Mouse (Mus musculus) limb, embryonic 10.5 days (tissue): Measurements from ENCODE around the gene Vps18. TPM values are rescaled to one million over a fixed set of nuclear protein-coding genes. Genes with fewer than 3 reads are reported as not detected.

ENCODE experiments used
- DNase-seq: peaks from one replicate; pipeline ENCODE4 v3.0.0-alpha.2; 2017; ENCODE audit warnings: low spot score
- H3K27ac ChIP-seq: fragments of 300-500 bp; sonication (generic); 2 replicates; pipeline ENCODE4 v1.5.1; 2016; ENCODE audit warnings: mild to moderate bottlenecking
- H3K27me3 ChIP-seq: fragments of 300-500 bp; sonication (generic); 2 replicates; pipeline ENCODE4 v1.6.1; 2016; ENCODE audit warnings: low read depth, mild to moderate bottlenecking; ENCODE audit not compliant: poor library complexity, severe bottlenecking
- H3K36me3 ChIP-seq: fragments of 300-500 bp; sonication (generic); 2 replicates; pipeline ENCODE4 v1.6.1; 2016; ENCODE audit warnings: mild to moderate bottlenecking, moderate library complexity
- H3K4me1 ChIP-seq: fragments of 300-500 bp; sonication (generic); 2 replicates; pipeline ENCODE4 v1.6.1; 2016
- H3K4me3 ChIP-seq: fragments of 300-500 bp; sonication (generic); 2 replicates; pipeline ENCODE4 v1.5.1; 2016; ENCODE audit warnings: mild to moderate bottlenecking, moderate library complexity
- H3K9me3 ChIP-seq: fragments of 300-500 bp; sonication (generic); replicated peaks from 2 replicates; pipeline ENCODE4 v1.6.1; 2016; ENCODE audit warnings: mild to moderate bottlenecking
- WGBS: fragments of 180-500 bp; shearing (Covaris S2); methylation state at CpG from one replicate; pipeline ENCODE4 v1.1.7; 2016; 5-methylcytosine and 5-hydroxymethylcytosine counted together
- polyA plus RNA-seq: library from polyadenylated mRNA; unstranded; fragments of >200 nt; fragmentation: Nextera tagmentation; extraction: Ambion mirVana; gene quantifications from 2 replicates; pipeline ENCODE4 v1.2.1, GENCODE M21; 2016

Vps18 gene
- polyA plus RNA-seq, 1 experiment from 2014 or later: 26.9 TPM

DNA sequence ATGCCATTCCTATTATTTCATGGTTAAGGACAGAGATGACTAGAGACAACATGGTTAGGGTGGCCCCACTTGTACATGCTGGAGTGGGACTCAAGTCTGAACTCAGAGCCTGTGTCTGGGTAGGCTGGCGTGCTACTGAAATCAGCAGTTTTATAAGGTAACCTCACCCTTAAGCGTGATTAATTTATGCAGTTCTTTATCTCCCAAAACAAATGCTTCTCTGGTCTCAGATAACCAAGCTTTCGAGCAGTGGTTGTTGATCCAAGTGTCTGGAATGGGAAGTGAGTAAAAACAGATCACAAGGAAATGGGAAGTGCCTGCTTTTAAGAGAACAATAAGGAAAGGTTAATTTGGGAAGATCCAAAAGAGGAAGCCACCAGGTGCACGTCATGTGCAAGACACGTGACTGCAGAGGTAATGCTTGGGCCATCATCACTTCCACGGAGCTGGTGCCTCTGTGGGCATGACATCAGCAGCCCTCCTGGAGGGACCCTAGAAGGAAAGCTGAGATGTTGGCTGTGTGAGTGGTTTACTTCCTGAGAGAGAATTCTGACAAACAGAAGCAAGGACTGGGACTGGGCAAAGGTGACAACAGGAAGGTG lies 56.1 kb downstream of the Vps18 start:
- no peak for DNase-seq
- Histone ChIP-seq H3K9me3 (no peaks in the 10 kb centered on the region), H3K27ac (no peak overlapping the region), H3K4me1 (no peaks in the 10 kb centered on the region), H3K36me3 (no peaks in the 10 kb centered on the region), H3K4me3 (no peak overlapping the region), H3K27me3 (peaks cover 5% of the 10 kb centered on the region)
- 43% methylated on average over 6 of the region's 6 CpGs for WGBS

Other genes with a start within 250 kb of the Vps18 start
- gene Knl1, start 241.6 kb upstream of the Vps18 start, polyA plus RNA-seq: 42.5 and 58.0 TPM in 2 replicates
- gene Rad51, start 175.9 kb upstream of the Vps18 start, polyA plus RNA-seq: 94.5 and 95.9 TPM in 2 replicates
- gene Rmdn3, start 131.7 kb upstream of the Vps18 start, polyA plus RNA-seq: 52.1 and 53.8 TPM in 2 replicates
- gene Gchfr, start 121.0 kb upstream of the Vps18 start, polyA plus RNA-seq: 6.5 and 8.4 TPM in 2 replicates
- gene Gm14137, start 114.2 kb upstream of the Vps18 start, polyA plus RNA-seq: 0.73 and 0.95 TPM in 2 replicates
- gene Zfyve19, start 80.1 kb upstream of the Vps18 start, polyA plus RNA-seq: 62.1 and 64.2 TPM in 2 replicates
- 28.7 and 30.4 TPM in 2 replicates for gene Dnajc17, start 79.9 kb upstream of the Vps18 start, polyA plus RNA-seq
- not detected in 2 replicates for gene Ppp1r14d, start 58.8 kb upstream of the Vps18 start, polyA plus RNA-seq
- 8.9 and 9.5 TPM in 2 replicates for gene Spint1, start 51.4 kb upstream of the Vps18 start, polyA plus RNA-seq
- 2.7 and 7.6 TPM in 2 replicates for gene Rhov, start 17.5 kb upstream of the Vps18 start, polyA plus RNA-seq
- gene Dll4, start 37.0 kb downstream of the Vps18 start, polyA plus RNA-seq: 5.3 and 6.0 TPM in 2 replicates
- gene Chac1, start 62.5 kb downstream of the Vps18 start, polyA plus RNA-seq: 0.62 and 0.86 TPM in 2 replicates
- 3.1 and 3.8 TPM in 2 replicates for gene Ino80, start 188.9 kb downstream of the Vps18 start, polyA plus RNA-seq